Mouse (Mus musculus) cerebellum, postnatal 14 days (tissue): ENCODE data around the gene Aloxe3.

Experiments used
- DNase-seq, 2 experiments: peaks; one replicate each; pipeline ENCODE4 v3.0.0; 2021; ENCODE audit warnings: mixed read lengths in 2 of 2

Aloxe3 gene

DNA sequence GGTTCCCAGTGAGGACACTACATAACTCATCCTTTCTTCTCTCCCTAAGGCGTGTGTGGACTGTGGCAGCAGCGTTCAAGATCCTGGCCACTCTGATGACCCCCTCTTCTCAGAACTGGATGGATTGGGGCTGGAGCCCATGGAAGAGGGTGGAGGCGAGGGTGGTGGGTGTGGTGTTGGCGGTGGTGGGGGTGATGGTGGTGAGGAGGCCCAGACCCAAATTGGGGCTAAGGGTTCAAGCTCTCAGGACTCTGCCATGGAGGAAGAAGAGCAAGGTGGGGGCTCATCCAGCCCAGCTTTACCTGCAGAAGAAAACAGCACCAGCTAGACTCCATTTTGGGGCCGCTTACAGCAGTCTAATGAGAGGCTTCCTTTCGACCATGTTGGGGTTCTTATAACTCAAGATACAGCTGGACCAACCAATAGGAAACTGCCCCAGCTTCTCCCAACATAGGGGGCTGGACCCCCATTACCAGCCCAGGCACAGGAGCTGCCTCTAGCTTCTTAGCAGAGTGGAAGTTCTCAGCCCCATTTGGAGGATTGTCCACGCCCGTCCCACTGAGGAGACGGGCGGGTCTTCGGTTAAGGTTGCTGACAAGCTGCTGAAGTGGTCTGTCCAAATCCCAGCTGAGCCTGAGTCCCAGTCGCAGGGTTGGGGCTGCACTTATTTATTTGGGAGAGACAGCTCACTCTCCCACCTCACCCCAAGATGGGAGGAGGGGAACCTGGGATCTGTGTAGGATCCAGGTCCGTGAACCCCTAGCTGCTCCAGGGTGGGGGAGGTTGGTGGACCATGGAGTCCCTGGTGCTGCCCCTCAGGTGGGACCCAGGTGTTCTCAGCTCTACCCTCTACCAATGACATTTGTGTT, 16.4 kb upstream of the Aloxe3 start:
- DNase-seq: peak in 1 of 2 experiments; percentile 34

DNA sequence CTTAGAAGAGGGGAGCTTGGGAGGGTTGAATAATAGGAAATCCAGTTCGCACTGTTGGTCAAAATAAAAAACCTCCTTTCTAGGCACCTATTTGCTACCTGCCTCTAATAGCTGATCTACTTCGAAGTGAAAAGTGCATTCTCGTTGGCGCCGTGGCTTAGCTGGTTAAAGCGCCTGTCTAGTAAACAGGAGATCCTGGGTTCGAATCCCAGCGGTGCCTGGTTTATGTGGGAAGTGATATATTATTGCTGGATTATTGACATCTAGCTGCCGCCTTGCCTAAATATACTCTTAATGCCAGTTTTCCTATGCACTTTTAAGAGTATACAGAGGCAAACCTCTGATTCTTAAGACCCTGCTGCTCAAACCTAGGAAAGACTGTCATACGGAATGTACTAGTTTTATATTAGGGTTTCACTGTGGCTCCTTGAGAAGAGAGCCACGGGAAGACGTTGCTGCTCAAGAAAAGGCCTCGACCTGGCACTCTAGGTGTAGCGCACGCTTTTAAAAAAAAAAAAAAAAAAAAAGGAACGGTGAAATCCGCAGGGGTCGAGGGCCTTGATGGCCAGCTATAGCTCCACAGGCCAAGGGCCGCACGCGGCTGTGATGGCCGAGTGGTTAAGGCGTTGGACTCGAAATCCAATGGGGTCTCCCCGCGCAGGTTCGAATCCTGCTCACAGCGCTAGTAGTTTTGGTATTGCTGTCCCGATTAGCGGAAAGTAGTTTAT, 15.2 kb upstream of the Aloxe3 start:
- DNase-seq: peak; percentile 98 to 99

DNA sequence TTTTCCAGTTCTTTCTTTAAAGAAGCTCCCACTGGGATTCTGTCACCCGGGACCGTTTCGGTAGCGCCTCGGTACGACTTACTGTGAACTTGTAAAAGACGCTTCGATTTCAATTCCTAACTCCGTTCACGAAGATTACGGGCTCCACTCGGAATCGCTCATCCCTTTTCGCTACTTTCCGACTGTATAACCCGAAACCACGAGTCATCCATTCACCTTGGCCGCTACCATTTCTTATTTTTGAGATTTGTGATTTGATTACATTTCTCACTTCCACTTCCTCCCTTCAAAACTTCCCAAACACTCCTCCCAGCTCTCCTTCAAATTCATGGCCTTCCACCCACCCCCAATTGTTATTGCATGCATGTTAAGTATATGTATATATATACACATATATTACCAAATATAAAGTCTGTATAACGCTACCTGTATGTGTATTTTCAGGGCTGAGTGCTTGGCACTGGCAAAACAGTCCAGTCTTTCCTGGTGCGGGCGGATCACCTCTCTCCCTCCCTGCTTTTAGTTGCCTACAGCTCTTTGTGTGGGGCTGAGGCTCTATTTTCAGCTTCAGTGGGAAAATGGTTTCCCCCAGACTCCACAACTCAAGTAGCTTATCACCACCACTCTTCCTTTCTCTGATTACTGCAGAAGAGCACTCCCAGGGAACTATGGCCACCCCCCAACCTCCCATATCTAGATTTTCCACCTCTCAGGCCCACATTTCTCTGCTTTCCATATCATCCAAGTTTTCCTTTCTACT, 14.5 kb upstream of the Aloxe3 start:
- peak in 1 of 2 experiments; percentile 15 for DNase-seq

DNA sequence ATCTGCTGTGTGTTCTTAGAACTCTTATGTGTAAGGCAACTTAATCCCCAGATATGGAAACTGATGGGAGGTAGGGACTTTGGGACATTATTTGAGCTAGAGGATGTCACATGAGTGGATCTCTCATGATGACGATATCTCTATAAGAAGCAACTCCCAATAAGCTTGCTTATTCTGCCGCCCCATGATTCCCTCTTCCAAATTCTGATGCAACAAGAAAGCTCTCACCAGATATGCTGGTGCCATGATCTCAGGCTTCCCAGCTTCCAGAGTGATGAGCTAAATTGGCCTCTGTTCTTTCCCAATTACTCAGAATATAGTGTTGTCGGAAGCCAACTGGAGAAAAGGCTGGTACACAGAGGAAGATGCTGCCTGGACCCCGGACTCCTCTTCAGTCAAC, 13.8 kb upstream of the Aloxe3 start:
- DNase-seq: no peak

DNA sequence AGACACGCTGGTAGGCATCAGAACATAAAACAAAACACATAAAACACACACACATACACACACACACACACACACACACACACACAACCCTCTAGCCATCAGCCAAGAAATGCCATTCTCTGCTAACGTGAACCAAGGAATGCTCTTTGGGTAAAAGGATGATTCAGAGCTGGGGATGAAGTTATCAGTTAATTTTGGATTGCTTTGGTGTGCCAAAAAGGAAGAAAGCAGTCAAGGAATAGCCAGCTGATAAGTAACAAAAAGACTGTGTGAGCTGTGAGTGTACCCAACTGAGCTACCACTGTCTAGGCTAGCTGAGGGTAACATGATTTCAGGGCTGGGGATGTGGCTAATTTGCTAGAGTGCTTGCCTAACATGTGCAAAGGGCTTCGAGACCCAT, 11.7 kb upstream of the Aloxe3 start:
- no peak for DNase-seq

DNA sequence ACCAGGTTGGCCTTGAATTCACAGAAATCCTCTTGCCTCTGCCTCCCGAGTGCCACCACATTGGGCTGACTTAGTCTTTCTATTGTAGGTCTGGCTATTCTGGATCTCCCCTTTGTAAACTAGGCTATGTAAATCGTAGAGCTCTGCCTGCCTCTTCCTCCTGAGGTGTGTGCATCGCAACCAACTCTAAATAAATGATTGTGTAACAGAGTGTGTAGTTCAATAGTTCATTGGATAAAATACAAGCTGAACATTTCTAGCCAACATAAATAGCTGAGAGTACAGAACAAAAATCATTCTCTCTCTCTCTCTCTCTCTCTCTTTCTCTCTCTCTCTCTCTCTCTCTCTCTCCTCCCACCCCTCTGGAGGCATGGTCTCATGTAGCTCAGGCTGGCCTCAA, 11.1 kb upstream of the Aloxe3 start:
- no peak for DNase-seq

DNA sequence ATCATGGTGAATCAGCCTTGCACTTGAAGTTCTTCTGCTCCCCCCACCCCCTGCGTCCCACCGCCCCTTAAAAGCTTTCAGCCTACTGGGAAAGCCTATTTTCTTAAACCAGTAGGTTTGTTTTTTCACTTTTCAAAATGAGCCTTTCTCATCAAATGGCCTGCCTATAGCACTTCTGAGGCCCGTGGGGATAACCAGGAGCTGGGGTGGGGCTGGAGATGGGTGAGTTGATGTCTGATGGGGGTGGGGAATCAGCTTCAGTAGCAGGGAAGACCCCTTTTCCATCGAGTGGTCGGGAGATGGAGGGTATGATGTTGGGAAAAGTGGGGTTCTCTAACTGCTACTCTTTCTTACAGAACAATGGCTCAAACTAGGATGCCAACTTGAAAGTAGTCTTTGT, 8.9 kb upstream of the Aloxe3 start:
- peak in 1 of 2 experiments; percentile 34 for DNase-seq

DNA sequence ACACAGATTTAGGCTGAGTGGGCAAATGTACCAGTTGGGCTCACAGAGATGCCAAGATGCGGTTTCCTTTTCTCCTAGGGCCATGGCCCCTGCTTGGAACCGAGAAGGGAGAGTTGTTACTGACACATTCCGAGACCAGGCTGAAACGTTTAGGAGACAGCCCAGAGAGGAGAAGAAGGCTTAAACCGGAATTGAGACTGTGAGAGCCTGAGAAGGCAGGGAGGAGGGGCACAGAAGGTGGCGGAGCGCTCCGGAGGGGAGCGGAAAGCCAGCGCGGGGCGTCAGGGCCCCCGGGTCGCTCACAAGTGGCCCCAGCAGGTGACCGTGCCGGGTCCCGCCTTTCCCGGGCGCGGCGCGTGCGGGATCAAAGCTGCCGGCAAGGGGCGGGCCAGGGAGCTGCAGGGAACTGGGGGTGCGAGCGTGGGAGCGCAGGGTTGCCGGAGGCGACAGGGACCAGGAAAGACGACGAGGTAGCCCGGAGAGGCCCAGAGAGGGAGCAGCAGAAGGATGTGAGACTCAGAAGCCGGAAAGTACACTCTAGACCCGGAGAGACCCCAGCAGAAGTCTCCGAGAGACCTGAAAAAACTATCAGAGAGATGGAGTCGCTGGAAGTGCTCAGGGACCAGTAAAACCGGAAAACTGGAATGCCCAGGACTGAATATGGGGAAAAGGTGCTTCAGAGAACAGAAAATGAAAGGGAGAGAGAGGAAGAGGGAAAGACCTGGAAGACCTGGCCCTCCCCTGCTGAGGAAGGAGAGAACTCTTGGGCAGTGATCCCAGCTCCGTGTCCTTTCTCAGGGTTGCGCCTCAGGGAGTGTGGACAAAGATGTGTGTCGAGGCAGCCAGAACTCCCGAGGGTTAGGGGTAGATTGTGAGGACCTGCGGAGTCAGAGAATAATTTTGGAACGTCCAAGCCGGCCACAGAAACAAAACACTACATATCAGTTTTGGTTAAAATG, 7.7 kb upstream of the Aloxe3 start:
- DNase-seq: peak; percentile 73 to 77

DNA sequence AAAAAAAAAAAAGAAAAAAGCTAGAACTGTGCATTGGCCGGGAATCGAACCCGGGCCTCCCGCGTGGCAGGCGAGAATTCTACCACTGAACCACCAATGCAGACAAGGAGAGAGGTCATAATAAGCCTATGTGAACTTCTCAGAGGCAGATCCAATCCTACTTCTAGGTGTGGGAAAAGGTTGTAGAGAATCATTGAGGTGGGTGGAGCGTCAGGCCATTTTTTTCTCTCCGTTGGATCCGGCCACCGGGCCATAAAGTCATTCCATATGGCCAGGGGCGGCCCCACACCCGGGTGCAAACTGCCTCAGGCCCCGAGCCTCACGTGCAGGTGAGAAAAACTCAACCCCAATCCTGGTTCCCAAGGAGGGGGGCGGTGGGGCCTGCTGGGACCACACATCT, 6.9 kb upstream of the Aloxe3 start:
- DNase-seq: peak; percentile 94 to 98

DNA sequence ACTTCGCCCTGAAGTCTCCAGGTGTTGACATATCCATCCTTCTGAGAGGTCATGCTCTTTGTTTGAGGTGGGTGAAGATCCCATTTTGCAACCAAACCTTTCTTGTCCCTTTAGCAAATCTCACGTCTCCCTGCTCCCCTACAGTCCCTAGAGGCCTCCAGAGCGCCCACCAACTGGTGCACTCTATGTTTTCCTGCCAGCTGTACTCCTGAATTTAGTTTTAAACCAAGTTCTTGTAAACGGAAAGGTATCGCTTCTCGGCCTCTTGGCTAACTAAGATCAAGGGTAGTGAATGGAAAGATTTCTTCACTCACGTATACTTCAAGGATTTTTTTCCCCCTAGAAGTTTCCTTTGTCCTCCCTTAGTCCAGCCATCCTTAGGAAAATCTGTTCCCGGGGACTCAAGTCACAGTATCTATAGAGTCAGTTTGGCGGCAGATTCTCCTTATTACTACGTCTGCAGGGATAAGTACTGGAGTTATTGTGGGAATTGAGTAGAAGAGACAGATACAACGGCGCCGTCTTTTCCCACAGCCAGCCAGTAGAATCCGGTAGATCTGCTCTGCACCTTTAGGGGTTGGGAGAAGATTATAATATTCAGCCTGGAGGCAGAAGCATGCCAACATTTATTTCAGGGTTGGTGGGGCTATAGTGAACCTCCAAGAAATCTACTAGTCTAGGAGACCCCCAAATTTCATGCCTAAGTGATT, 6.1 kb upstream of the Aloxe3 start:
- no peak for DNase-seq

DNA sequence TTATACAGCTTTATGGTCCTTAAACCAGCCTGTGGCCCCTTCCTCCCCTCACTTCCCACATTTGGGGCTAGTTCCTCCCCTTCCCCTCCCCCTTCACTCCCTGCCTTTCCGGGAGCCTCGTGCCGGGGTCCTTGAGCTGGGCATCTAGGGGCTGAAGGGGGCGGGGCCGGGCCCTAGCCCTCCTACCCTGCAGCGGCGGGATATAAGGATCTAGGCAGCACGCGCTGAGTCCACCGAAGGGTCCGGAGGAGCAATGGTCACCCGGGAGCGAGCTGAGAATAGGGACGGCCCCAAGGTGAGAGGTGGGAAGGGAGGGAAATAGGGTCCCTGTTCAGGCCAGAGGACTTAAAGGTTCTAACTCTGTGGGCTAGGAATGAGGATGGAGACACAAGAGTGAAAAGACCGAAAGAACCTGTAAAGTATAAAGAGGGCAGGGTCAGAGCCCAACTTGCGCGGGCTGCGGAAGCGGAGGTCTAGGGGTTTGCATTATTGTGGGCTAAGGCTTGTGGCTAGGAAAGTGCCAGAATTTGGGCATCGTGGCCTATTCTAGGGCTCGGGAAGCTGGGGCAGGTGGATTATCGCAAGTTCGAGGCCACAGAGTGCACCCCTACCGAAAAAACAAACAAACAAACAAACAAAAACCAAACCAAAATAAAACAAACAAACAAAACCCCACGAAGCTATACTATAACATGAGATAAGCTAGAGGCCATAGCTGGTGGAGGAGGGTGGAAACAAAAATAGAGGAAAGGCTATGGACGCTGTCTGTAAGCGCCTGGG, 5.3 kb upstream of the Aloxe3 start, which contains the start of gene Hes7:
Hes7 (plus strand) TSS at position 184 of the 780 bp plus-strand sequence.
- peak in 1 of 2 experiments; percentile 30 for DNase-seq

DNA sequence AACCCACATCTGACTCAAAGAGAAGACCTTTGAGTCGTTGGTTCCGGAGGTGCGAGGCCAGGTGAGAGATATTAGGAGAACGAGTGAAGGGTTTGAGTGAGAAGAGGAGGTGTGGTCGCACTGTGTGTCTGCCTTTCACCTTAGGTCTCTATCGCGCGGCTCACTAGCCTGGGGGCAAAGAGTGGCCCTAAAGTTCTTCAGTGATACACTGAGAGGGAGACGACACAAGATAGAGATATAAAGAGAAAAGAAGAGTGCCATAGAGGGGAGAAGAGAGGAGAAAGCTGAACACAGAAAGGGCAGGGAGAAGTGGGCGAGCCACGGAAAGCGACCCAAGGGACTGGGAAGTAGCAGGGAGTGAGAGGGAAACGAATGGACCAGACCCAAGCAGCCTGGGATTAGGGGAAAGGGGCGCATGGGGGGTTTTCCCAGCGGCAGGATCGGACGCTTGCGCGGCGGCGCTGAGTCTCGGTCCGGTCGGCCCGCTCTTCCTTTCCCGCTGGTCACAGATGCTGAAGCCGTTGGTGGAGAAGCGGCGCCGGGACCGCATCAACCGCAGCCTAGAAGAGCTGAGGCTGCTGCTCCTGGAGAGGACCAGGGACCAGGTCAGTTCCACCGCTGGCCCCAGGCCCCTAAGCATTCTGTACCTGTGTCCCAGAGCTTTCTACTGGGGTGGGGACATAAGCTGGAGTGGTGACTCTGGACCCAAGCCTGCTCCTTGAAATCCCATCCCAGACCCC, 4.5 kb upstream of the Aloxe3 start:
- peak in 1 of 2 experiments; percentile 29 for DNase-seq

DNA sequence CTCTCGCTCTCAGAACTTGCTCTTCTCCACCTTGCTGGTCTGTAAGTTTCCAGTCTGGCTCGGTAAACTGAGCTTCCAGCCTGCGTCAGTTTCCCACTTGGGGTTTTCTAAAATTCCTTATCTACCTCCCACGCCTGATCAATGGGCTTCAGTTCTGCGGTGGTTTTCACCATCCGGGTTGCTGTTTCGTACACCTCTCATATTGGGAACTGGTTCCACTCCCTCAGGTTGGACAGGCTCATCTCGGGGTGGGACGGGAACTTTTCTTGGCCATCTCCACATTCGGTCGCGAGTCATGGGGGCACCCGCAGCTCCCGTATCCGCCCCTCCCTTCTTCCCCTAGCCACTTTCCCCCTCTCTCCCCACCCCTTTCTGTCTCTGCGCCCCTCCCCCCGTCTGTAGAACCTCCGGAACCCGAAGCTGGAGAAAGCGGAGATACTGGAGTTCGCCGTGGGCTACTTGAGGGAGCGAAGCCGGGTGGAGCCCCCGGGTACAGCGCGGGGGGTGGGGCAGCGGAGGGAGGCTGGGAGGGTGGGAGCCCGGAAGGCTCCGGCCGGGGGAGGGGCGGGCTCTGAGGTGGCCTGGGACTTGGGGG, 3.9 kb upstream of the Aloxe3 start:
- DNase-seq: peak in 1 of 2 experiments; percentile 71

DNA sequence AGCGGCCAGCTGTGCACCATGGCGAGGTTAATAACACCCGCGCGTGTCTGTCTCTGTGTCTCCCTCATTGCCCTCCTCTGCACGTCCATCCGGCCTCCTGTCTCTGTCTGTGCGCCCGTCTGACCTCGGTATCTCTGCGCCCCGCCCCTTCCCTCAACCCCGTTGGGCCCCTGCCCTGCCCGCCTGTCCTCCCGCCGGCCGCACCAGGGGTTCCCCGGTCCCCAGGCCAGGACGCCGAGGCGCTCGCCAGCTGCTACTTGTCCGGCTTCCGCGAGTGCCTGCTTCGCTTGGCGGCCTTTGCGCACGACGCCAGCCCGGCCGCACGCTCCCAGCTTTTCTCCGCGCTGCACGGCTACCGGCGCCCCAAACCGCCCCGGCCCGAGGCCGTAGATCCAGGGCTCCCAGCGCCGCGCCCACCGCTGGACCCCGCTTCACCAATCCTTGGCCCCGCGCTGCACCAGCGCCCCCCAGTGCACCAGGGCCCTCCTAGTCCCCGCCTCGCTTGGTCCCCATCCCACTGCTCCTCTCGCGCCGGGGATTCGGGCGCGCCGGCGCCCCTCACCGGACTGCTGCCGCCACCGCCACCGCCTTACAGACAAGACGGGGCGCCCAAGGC, 3.3 kb upstream of the Aloxe3 start, which contains the start of gene 9130213A22Rik:
9130213A22Rik (minus strand) TSS at position 254 of the 616 bp plus-strand sequence.
- DNase-seq: peak; percentile 89

DNA sequence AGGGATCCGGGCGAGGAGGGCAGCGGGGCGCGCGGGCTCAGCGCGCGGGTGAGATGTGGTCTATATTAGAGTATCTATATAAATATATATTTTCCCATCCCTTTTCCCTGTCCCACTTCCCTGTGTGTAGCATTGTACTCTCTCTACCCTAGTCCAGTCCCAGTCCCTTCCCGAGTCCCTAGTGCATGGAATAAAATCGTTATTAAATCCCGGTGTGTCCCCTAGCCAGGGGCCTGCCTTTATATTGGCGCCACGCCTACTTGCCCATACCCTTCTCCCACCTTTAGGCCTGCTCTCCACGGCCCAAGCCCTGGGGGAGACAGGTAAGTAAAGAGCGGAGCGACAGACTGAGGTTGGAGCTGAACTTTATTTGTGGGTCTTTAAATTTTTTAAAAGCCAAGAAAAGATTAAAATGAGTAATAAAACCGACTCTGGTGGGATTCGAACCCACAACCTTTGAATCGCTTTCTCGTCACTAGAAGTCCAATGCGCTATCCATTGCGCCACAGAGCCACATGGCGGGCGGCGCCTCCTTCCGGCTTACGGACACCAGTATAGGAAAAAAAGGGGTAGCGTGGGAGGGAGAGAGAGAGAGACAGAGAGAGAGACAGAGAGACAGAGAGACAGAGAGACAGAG, 2.5 kb upstream of the Aloxe3 start:
- DNase-seq: peak; percentile 96 to 97

DNA sequence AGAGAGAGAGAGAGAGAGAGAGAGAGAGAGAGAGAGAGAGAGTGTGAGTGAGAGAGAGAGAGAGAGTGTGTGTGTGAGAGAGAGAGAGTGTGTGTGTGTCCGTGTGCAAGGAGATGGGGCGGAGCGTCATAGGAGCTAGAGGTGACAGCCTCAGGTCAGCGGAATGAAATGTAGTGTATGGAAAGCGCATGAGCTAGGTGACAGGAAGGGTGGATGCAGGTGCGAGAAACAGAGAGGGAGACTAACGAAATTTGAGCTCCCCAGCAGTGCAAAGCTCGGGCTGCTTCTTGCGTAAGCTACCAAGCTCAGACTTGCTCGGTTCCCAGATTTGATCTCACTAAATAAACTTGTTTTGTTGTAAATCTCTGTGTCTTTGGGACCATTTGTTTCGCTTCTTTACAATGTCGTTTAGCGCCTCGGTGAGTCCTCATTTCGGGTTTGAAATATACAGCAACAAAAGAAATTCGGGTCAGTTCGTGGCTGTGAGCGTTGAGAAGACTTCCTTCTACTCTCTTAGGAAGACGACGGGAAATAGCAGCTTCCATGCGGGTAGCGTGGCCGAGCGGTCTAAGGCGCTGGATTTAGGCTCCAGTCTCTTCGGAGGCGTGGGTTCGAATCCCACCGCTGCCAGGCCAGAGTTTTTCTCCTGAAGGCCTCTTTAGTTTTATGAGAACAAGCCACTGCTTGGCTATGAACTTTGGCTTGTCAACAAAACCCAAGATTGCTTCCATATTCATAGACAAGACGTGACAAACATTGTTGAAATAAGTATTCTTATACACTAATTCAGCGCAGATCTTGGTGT, 1.8 kb upstream of the Aloxe3 start:
- peak; percentile 95 for DNase-seq

DNA sequence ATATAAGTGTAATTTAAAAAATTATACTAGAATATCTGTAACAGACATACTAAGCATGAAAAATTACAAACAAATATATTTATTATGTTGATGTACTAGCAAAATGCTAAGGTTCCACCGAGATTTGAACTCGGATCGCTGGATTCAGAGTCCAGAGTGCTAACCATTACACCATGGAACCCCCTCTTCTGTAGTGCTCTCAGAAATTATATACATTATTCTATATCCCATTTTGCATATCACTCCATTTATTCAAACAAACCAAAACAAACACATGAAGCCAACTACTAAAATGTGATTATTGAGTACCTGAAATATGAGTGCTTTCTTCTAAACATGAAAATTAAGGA, 1.2 kb upstream of the Aloxe3 start:
- DNase-seq: peak; percentile 82 to 85
